Mouse (Mus musculus): ENCODE results near the gene Cxcr2.

GRCm38 (mm10) chr1:74124991-74125552 lies 28.7 kb upstream of the Cxcr2 start, which contains the start of gene Rufy4:
- TF ChIP-seq CTCF (IDR thresholded peaks at IDR 0.05): peak; percentile 93
- no peak for TF ChIP-seq POLR2A (IDR thresholded peaks at IDR 0.05; ENCODE audit: insufficient read depth, low read depth, low read length)

Measured in heart, adult 2 months (tissue).